Mouse (Mus musculus) liver, adult 2 months (tissue): ENCODE data around the gene Bdh1. TPM values are rescaled to one million over a fixed set of nuclear protein-coding genes. Genes with fewer than 3 reads are reported as not detected.

Experiments used
- DNase-seq: peaks from one replicate; pipeline ENCODE4 v3.0.0-alpha.2; 2011; ENCODE audit warnings: low read depth, low spot score; ENCODE audit errors: extremely low read depth
- H3K27ac ChIP-seq: fragments of 200-500 bp; replicated peaks from 2 replicates; pipeline ENCODE4 v1.5.1; 2012; ENCODE audit warnings: low read depth, mild to moderate bottlenecking, control low read depth, inconsistent platforms, low read length; ENCODE audit not compliant: insufficient read depth
- H3K27me3 ChIP-seq: fragments of 200-500 bp; 2 replicates; pipeline ENCODE4 v1.6.1; 2012; ENCODE audit warnings: mild to moderate bottlenecking, moderate library complexity, low read length, inconsistent platforms; ENCODE audit not compliant: control insufficient read depth, insufficient read depth
- H3K36me3 ChIP-seq: fragments of 200-500 bp; 2 replicates; pipeline ENCODE4 v1.6.1; 2012; ENCODE audit warnings: low read length, inconsistent platforms; ENCODE audit not compliant: control insufficient read depth, insufficient read depth
- H3K4me1 ChIP-seq: fragments of 200-500 bp; 2 replicates; pipeline ENCODE4 v1.6.1; 2011; ENCODE audit warnings: low read length; ENCODE audit not compliant: control insufficient read depth, insufficient read depth
- H3K4me3 ChIP-seq: fragments of 200-500 bp; 2 replicates; pipeline ENCODE4 v1.5.1; 2011; ENCODE audit warnings: low read depth, mild to moderate bottlenecking, control low read depth, low read length, moderate library complexity; ENCODE audit not compliant: insufficient read depth
- H3K79me2 ChIP-seq: fragments of 200-500 bp; 2 replicates; pipeline ENCODE4 v1.6.1; 2012; ENCODE audit warnings: inconsistent platforms, mild to moderate bottlenecking, low read length, moderate library complexity; ENCODE audit not compliant: control insufficient read depth, insufficient read depth
- H3K9ac ChIP-seq: fragments of 200-500 bp; 2 replicates; pipeline ENCODE4 v1.6.1; 2012; ENCODE audit warnings: low read depth, mild to moderate bottlenecking, control low read depth, inconsistent platforms, low read length
- CTCF ChIP-seq: fragments of 200-500 bp; IDR thresholded peaks from 2 replicates; pipeline ENCODE4 v1.5.1; 2011; ENCODE audit warnings: low read depth, low read length, control low read depth
- POLR2A ChIP-seq: fragments of 200-500 bp; IDR thresholded peaks from 2 replicates; pipeline ENCODE4 v1.6.1; 2011; ENCODE audit warnings: low read length, control low read depth; ENCODE audit not compliant: insufficient read depth; ENCODE audit errors: extremely low read depth
- WGBS: fragments of 180-500 bp; shearing (Covaris S2); methylation state at CpG from one replicate; pipeline ENCODE4 v1.1.7; 2018; 5-methylcytosine and 5-hydroxymethylcytosine counted together
- polyA plus RNA-seq: library from polyadenylated mRNA; depleted of rRNA; stranded (reverse); fragments of >200 nt; gene quantifications from 2 replicates; pipeline ENCODE4 v1.2.3, GENCODE M21; 2012
- total RNA-seq: library from RNA; depleted of rRNA; stranded (reverse); fragments of >200 nt; gene quantifications from 2 replicates; pipeline ENCODE4 v1.2.3, GENCODE M21; 2014

Gene Bdh1
- total and polyA plus RNA-seq, 2 experiments, result 185 to 314 TPM

- Histone ChIP-seq H3K27me3 (no peaks in the 10 kb centered on the region), H3K36me3 (no peaks in the 10 kb centered on the region), H3K9ac (no peak overlapping the region), H3K79me2 (no peaks in the 10 kb centered on the region), H3K4me3 (no peak overlapping the region), H3K27ac (no peak overlapping the region), H3K4me1 (peaks cover 10% of the 10 kb centered on the region)
- DNase-seq, result no peak
- TF ChIP-seq CTCF (no peak), POLR2A (no peak)
- 52% methylated on average over 9 of the region's 9 CpGs for WGBS
Observed at GRCm38 (mm10) chr16:31415885-31416450, 6.1 kb upstream of the Bdh1 start.

DNA sequence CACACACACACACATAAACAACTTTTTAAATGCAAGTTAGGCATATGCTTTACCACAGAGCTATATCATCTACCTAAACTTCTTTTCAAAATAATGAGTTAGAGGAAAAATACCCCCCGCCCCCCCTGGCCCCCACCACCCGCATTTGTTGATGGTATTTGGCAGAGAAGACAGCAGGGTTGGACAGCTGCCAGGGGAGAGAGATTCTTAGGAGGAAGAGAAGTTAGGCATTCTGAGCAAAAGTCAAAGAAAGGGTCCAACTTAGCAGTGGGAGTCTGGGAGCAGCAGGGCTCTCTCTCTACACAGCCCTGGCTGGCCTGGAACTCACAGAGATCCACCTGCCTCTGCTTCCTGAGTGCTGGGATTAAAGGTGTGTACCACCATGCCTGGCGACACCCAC lies 3.4 kb upstream of the Bdh1 start:
- Histone ChIP-seq H3K9ac (no peak overlapping the region), H3K4me3 (no peak overlapping the region), H3K27me3 (no peaks in the 10 kb centered on the region), H3K4me1 (peaks cover 17% of the 10 kb centered on the region), H3K27ac (no peak overlapping the region), H3K79me2 (peaks cover 3% of the 10 kb centered on the region; the same call in 1 of the 2 replicates), H3K36me3 (no peaks in the 10 kb centered on the region)
- 68% methylated on average over 3 of the region's 3 CpGs for WGBS
- no peak for TF ChIP-seq POLR2A
- TF ChIP-seq CTCF, result no peak
- no peak for DNase-seq

GRCm38 (mm10) chr16:31419457-31419856 lies 2.6 kb upstream of the Bdh1 start:
- peak overlapping the region; percentile 57 for H3K27ac ChIP-seq
- no peaks in the 10 kb centered on the region for H3K36me3 ChIP-seq
- H3K9ac ChIP-seq, result no peak overlapping the region
- H3K79me2 ChIP-seq, result peaks cover 3% of the 10 kb centered on the region; the same call in 1 of the 2 replicates
- no peaks in the 10 kb centered on the region for H3K27me3 ChIP-seq
- WGBS, result 25% methylated on average over 5 of the region's 5 CpGs
- DNase-seq, result peak; percentile 75
- H3K4me3 ChIP-seq, result no peak overlapping the region
- H3K4me1 ChIP-seq, result peaks cover 17% of the 10 kb centered on the region
- no peak for TF ChIP-seq POLR2A
- TF ChIP-seq CTCF, result no peak

GRCm38 (mm10) chr16:31422722-31423121 lies 642 bp downstream of the Bdh1 start:
- WGBS, result 22% methylated on average over 1 of the region's 1 CpGs
- Histone ChIP-seq H3K4me3 (peak overlapping the region; percentile 63), H3K36me3 (peaks cover 4% of the 10 kb centered on the region; the same call in 1 of the 2 replicates), H3K27me3 (no peaks in the 10 kb centered on the region), H3K79me2 (peaks cover 17% of the 10 kb centered on the region), H3K27ac (peak overlapping the region; percentile 99), H3K4me1 (peaks cover 26% of the 10 kb centered on the region), H3K9ac (peak overlapping the region; percentile 72)
- peak; percentile 64 for DNase-seq
- TF ChIP-seq CTCF, result no peak

DNA sequence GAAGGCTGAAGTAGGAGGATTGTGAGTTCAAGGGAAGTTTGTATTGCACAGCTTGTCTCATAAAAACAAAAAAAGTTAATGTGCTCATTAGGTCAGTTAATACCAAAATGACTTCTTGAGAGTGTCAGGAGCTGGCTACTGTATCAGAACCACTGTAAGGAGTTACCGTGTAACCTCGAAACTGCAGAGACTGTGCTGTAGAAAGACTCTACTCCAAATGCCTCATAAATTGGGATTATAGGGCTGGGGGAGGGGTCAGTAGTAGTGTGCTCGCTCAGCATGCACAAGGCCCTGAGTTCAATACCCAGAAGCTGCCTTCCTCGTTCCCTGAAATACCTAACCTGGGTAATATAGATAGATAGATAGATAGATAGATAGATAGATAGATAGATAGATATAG lies 1.3 kb downstream of the Bdh1 start:
- Histone ChIP-seq H3K4me3 (peak overlapping the region; percentile 54), H3K27ac (peak overlapping the region; percentile 67), H3K27me3 (no peaks in the 10 kb centered on the region), H3K9ac (peak overlapping the region; percentile 59), H3K36me3 (peaks cover 4% of the 10 kb centered on the region; the same call in 1 of the 2 replicates), H3K4me1 (peaks cover 26% of the 10 kb centered on the region), H3K79me2 (peaks cover 23% of the 10 kb centered on the region)
- DNase-seq, result peak; percentile 56
- WGBS, result 25% methylated on average over 4 of the region's 4 CpGs
- TF ChIP-seq CTCF (no peak), POLR2A (no peak)

- peak overlapping the region; percentile 44 for H3K27ac ChIP-seq
- peaks cover 35% of the 10 kb centered on the region for H3K79me2 ChIP-seq
- 34% methylated on average over 4 of the region's 4 CpGs for WGBS
- peaks cover 22% of the 10 kb centered on the region for H3K4me1 ChIP-seq
- no peak for TF ChIP-seq CTCF
- TF ChIP-seq POLR2A, result no peak
- no peaks in the 10 kb centered on the region for H3K27me3 ChIP-seq
- peak overlapping the region; percentile 56 for H3K4me3 ChIP-seq
- H3K9ac ChIP-seq, result peak overlapping the region; percentile 7; the same call in 1 of the 2 replicates
- H3K36me3 ChIP-seq, result peaks cover 4% of the 10 kb centered on the region; the same call in 1 of the 2 replicates
- no peak for DNase-seq
Observed at GRCm38 (mm10) chr16:31424416-31425187, 2.5 kb downstream of the Bdh1 start.
